Mouse (Mus musculus) limb, embryonic 14.5 days (tissue): Measurements from ENCODE around the gene Klk1. TPM values are rescaled to one million over a fixed set of nuclear protein-coding genes. Genes with fewer than 3 reads are reported as not detected.
"Not testable (repeated sequence)": the region's sequence is repeated elsewhere in the genome, so short reads cannot be mapped to it uniquely, and the experiment has no call there.

Experiments
- ATAC-seq: fragments of 200-750 bp; cut with Nextera tagmentation; 2 replicates; pipeline ENCODE4 v1.8.0; 2017; ENCODE audit warnings: low read depth, moderate number of reproducible peaks, moderate TSS enrichment; ENCODE audit not compliant: low FRiP score
- DNase-seq: peaks from one replicate; pipeline ENCODE4 v3.0.0-alpha.2; 2015; ENCODE audit warnings: low spot score
- H3K27ac ChIP-seq: fragments of 300-500 bp; sonication (generic); replicated peaks from 2 replicates; pipeline ENCODE4 v1.5.1; 2014; ENCODE audit warnings: low read depth, mild to moderate bottlenecking, low read length, moderate library complexity, mixed read lengths
- H3K27me3 ChIP-seq: fragments of 300-500 bp; sonication (generic); 2 replicates; pipeline ENCODE4 v1.6.1; 2014; ENCODE audit warnings: low read length, mixed read lengths; ENCODE audit not compliant: control insufficient read depth, insufficient read depth
- H3K36me3 ChIP-seq: fragments of 300-500 bp; sonication (generic); 2 replicates; pipeline ENCODE4 v1.6.1; 2014; ENCODE audit warnings: mild to moderate bottlenecking, low read length, moderate library complexity, mixed read lengths; ENCODE audit not compliant: control insufficient read depth, insufficient read depth
- H3K4me1 ChIP-seq: fragments of 300-500 bp; sonication (generic); 2 replicates; pipeline ENCODE4 v1.6.1; 2014; ENCODE audit warnings: antibody characterized with exemption, low read length, mixed read lengths; ENCODE audit not compliant: control insufficient read depth, insufficient read depth
- H3K4me2 ChIP-seq: fragments of 300-500 bp; sonication (generic); replicated peaks from 2 replicates; pipeline ENCODE4 v1.6.1; 2014; ENCODE audit warnings: low read depth, mild to moderate bottlenecking, low read length, moderate library complexity; ENCODE audit not compliant: severe bottlenecking
- H3K4me3 ChIP-seq: fragments of 300-500 bp; sonication (generic); replicated peaks from 2 replicates; pipeline ENCODE4 v1.5.1; 2014; ENCODE audit warnings: low read length
- H3K9ac ChIP-seq: fragments of 300-500 bp; sonication (generic); 2 replicates; pipeline ENCODE4 v1.6.1; 2014; ENCODE audit warnings: mild to moderate bottlenecking, low read depth, low read length, moderate library complexity; ENCODE audit not compliant: severe bottlenecking
- H3K9me3 ChIP-seq: fragments of 300-500 bp; sonication (generic); 2 replicates; pipeline ENCODE4 v1.6.1; 2016; ENCODE audit warnings: low read length; ENCODE audit not compliant: control insufficient read depth
- POLR2A ChIP-seq: fragments of 200-500 bp; IDR thresholded peaks from 2 replicates; pipeline ENCODE4 v1.8.0; 2012; ENCODE audit warnings: inconsistent platforms, mild to moderate bottlenecking, moderate library complexity, borderline replicate concordance; ENCODE audit not compliant: insufficient read depth, insufficient read length; ENCODE audit errors: extremely low read depth
- WGBS: fragments of 180-500 bp; shearing (Covaris S2); extraction: QIAGEN DNeasy Blood & Tissue Kit; methylation state at CpG from one replicate; pipeline ENCODE4 v1.1.7; 2014; 5-methylcytosine and 5-hydroxymethylcytosine counted together
- polyA plus RNA-seq, 2 experiments: library from polyadenylated mRNA; depleted of rRNA in 1 of 2; stranded (reverse) in 1 of 2; unstranded in 1 of 2; fragments of >200 nt; fragmentation: Nextera tagmentation in 1 of 2; extraction: Ambion mirVana in 1 of 2; gene quantifications; 2 replicates each; pipeline versions ENCODE4 v1.2.1 to v1.2.3; 2012 to 2014

Klk1 gene
- polyA plus RNA-seq, 2 experiments = not detected

DNA sequence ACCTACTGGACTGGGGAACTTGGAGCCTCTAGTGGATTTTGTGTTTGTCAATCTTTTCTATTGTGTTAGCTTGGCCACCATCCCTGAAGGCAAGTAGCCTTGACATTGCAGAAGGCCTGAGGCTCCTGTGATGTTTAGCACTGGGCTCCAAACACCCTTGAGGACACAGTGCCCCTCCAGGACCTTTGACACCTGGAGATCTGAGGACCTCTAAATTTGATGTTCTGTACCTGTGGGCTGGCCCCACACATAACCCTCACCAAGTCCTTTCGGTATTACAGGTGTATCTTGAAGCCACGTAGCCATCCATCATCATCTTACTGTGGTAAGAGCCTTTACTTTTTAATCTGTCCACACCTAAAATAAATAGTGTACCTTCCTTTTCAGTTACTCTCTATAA lies 22.8 kb downstream of the Klk1 start:
- no peak for TF ChIP-seq POLR2A
- H3K4me2 ChIP-seq = peak overlapping the region; percentile 73
- peaks cover 11% of the 10 kb centered on the region; the same call in 1 of the 2 replicates for H3K4me1 ChIP-seq
- H3K9me3 ChIP-seq = no peaks in the 10 kb centered on the region
- ATAC-seq (no peak), DNase-seq (no peak)
- H3K27me3 ChIP-seq = no peaks in the 10 kb centered on the region
- H3K36me3 ChIP-seq = peaks cover 47% of the 10 kb centered on the region
- no peak overlapping the region for H3K9ac ChIP-seq
- WGBS = 84% methylated on average over 2 of the region's 2 CpGs
- peak overlapping the region; percentile 83 for H3K4me3 ChIP-seq
- H3K27ac ChIP-seq = no peak overlapping the region

DNA sequence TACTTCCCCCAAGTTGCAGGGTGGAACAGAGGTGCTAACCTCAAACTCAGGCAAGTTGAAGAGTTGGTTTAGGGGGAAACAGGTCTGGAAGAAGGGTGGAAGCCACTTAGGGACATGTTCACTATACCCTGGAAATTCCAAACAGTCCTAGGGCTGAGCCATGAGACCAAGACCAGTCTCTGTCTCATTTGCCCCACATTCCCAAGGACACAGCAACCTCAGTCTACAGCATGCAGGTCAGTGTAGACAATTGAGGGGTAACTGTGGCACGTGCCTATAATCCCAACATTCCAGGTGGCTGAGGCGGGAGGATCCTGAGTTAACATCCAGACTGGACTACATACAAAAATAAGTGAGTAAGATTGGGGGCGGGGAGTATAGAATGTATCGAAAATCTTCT lies 24.1 kb downstream of the Klk1 start:
- no peak overlapping the region for H3K4me3 ChIP-seq
- no peak overlapping the region for H3K27ac ChIP-seq
- no peak for ATAC-seq
- 91% methylated on average over 4 of the region's 4 CpGs for WGBS
- peaks cover 52% of the 10 kb centered on the region for H3K36me3 ChIP-seq
- no peaks in the 10 kb centered on the region for H3K9me3 ChIP-seq
- DNase-seq = no peak
- TF ChIP-seq POLR2A = no peak
- no peaks in the 10 kb centered on the region for H3K27me3 ChIP-seq
- no peak overlapping the region for H3K4me2 ChIP-seq
- H3K9ac ChIP-seq = no peak overlapping the region
- H3K4me1 ChIP-seq = peaks cover 11% of the 10 kb centered on the region; the same call in 1 of the 2 replicates

DNA sequence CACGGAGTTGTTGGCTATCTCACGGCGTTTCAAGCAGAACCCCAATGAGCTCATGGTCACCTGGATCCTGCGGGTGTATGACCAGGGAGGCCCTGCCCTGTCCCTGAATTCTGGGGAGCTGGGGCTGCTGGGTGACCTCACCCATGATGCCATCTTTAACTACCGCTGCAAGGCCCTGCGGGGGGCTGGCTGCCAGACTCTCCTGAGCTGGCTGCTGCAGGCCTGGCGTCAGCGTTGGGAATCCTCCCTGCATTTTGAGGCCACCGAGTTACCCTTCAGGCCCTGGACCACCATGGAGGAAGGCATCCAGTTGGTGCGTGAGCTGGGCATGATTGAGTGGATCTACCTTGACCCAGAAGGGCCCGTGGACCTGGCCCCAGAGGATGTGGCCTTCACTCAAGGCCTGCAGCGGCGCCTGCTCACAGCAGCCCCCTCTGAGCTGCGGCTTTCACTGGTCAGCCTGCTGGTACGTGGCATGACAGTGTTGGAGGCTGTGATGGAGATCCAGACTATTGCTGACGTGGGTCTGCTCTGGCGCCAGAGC lies 25.6 kb downstream of the Klk1 start:
- not testable (repeated sequence) for H3K9ac ChIP-seq, H3K9me3 ChIP-seq, ATAC-seq, H3K27ac ChIP-seq, H3K4me3 ChIP-seq, H3K4me2 ChIP-seq, H3K27me3 ChIP-seq, DNase-seq, H3K4me1 ChIP-seq
- H3K36me3 ChIP-seq = peaks cover 52% of the 10 kb centered on the region
- 92% methylated on average over 14 of the region's 17 CpGs for WGBS

DNA sequence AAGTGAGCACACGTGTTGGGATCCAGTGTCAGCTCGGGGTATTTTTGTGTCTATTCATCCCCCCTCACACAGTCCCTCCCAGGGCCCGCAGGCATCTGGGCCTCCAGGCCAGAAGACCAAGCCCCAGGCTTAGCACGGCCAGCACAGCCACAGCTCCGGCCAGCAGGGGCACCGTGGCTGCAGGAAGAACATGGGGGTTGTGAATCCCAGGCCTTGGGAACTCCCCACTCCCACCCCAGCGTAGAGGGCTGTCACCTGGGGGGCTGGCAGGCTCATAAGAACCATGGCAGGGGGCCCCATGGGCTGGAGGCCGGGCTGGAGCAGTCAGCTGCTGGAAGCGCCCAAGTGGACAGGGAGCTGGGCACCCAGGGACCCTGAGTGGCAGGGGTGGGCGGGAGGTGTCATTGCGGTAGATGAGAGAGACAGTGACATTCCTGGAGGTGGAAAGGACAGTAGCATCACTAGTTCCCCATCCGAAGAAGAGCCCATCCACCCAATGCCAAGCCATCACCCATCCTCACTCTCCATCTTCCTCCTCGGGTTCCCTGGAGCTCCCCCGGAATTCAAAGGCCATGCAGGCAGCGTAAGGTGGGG lies 28.0 kb downstream of the Klk1 start:
- DNase-seq = no peak
- Histone ChIP-seq H3K27me3 (no peaks in the 10 kb centered on the region), H3K27ac (no peak overlapping the region), H3K4me1 (0 out of 2 replicates have a peak, but pooled peaks cover under 1% of the 10 kb centered on the region), H3K9ac (no peak overlapping the region), H3K36me3 (peaks cover 48% of the 10 kb centered on the region), H3K4me3 (no peak overlapping the region), H3K9me3 (no peaks in the 10 kb centered on the region), H3K4me2 (no peak overlapping the region)
- TF ChIP-seq POLR2A = no peak
- peak; percentile 21; the same call in 1 of the 2 replicates for ATAC-seq
- WGBS = 63% methylated on average over 15 of the region's 15 CpGs

DNA sequence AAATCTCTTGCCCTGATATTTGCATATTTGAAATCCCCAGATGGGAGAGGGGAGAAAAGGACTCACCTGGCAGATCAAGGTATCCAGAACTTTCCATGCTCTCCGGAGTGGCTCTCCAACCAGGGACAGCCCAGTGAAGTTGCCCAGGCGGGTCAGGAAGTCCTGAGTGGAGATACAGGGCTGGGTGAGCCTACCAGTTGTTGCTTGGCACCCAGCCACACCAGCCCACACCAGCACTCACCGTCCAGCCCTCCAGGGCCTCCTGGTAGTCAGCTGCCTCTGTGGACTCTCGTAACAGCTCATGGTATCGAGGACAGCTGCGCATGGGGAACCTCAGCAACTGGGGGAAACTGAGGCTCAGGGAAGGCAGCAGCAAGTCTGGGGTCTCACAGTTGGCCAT lies 29.8 kb downstream of the Klk1 start:
- DNase-seq = no peak
- ATAC-seq = no peak
- Histone ChIP-seq H3K4me3 (no peak overlapping the region), H3K9me3 (no peaks in the 10 kb centered on the region), H3K4me1 (no peaks in the 10 kb centered on the region), H3K36me3 (peaks cover 32% of the 10 kb centered on the region), H3K27me3 (no peaks in the 10 kb centered on the region), H3K4me2 (no peak overlapping the region), H3K9ac (no peak overlapping the region), H3K27ac (no peak overlapping the region)
- no peak for TF ChIP-seq POLR2A
- WGBS = 76% methylated on average over 6 of the region's 6 CpGs
